Mouse (Mus musculus) neural tube, embryonic 12.5 days (tissue): ENCODE measurements at regions not wholly inside any gene's neighbourhood (a gene's known extent, or its start where the extent isn't known, plus 50 kb on each side); places are given as distances from the start of the nearest gene placed in this dataset.
A peak's percentile ranks its signal among the peaks of the same experiment; 100 is the strongest.

Experiments
- ATAC-seq: fragments of 200-750 bp; cut with Nextera tagmentation; 2 replicates; pipeline ENCODE4 v1.8.0; 2017; ENCODE audit warnings: low read depth, mild to moderate bottlenecking, moderate TSS enrichment, moderate library complexity; ENCODE audit not compliant: low FRiP score
- H3K27ac ChIP-seq: fragments of 300-500 bp; sonication (generic); 2 replicates; pipeline ENCODE4 v1.5.1; 2016
- H3K27me3 ChIP-seq: fragments of 300-500 bp; sonication (generic); replicated peaks from 2 replicates; pipeline ENCODE4 v1.6.1; 2016; ENCODE audit warnings: mild to moderate bottlenecking
- H3K36me3 ChIP-seq: fragments of 300-500 bp; sonication (generic); 2 replicates; pipeline ENCODE4 v1.6.1; 2016; ENCODE audit warnings: mild to moderate bottlenecking
- H3K4me1 ChIP-seq: fragments of 300-500 bp; sonication (generic); 2 replicates; pipeline ENCODE4 v1.6.1; 2016
- H3K4me2 ChIP-seq: fragments of 300-500 bp; sonication (generic); replicated peaks from 2 replicates; pipeline ENCODE4 v1.6.1; 2016; ENCODE audit warnings: mild to moderate bottlenecking
- H3K4me3 ChIP-seq: fragments of 300-500 bp; sonication (generic); 2 replicates; pipeline ENCODE4 v1.5.1; 2016
- H3K9ac ChIP-seq: fragments of 300-500 bp; sonication (generic); 2 replicates; pipeline ENCODE4 v1.6.1; 2016; ENCODE audit warnings: mild to moderate bottlenecking
- H3K9me3 ChIP-seq: fragments of 300-500 bp; sonication (generic); 2 replicates; pipeline ENCODE4 v1.6.1; 2016; ENCODE audit warnings: mild to moderate bottlenecking
- WGBS: fragments of 180-500 bp; shearing (Covaris S2); methylation state at CpG from one replicate; pipeline ENCODE4 v1.1.7; 2016; 5-methylcytosine and 5-hydroxymethylcytosine counted together

GRCm38 (mm10) chr6:17157270-17157669 is 92.3 kb downstream of the Tes start:
- no peaks in the 10 kb centered on the region for H3K9me3 ChIP-seq
- ATAC-seq = no peak

GRCm38 (mm10) chr6:17169971-17170781 is 105.2 kb downstream of the Tes start:
- peak; percentile 59 for ATAC-seq
- Histone ChIP-seq H3K36me3 (no peaks in the 10 kb centered on the region), H3K27ac (no peak overlapping the region), H3K4me2 (peak overlapping the region; percentile 32), H3K4me3 (no peak overlapping the region), H3K4me1 (peaks cover 20% of the 10 kb centered on the region), H3K9me3 (no peaks in the 10 kb centered on the region), H3K27me3 (no peaks in the 10 kb centered on the region), H3K9ac (no peak overlapping the region)
- WGBS = 56% methylated on average over 18 of the region's 18 CpGs

More at GRCm38 (mm10) chr6:17157270-17157669, 92.3 kb downstream of the Tes start:
- no peak overlapping the region for H3K9ac ChIP-seq
- no peaks in the 10 kb centered on the region for H3K27me3 ChIP-seq
- H3K27ac ChIP-seq = no peak overlapping the region
- WGBS = 88% methylated on average over 6 of the region's 6 CpGs
- no peak overlapping the region for H3K4me2 ChIP-seq
- no peak overlapping the region for H3K4me3 ChIP-seq
- H3K4me1 ChIP-seq = no peaks in the 10 kb centered on the region
- no peaks in the 10 kb centered on the region for H3K36me3 ChIP-seq

GRCm38 (mm10) chr6:17170782-17171272 is 105.9 kb downstream of the Tes start:
- 56% methylated on average over 7 of the region's 7 CpGs for WGBS
- Histone ChIP-seq H3K9ac (no peak overlapping the region), H3K4me3 (no peak overlapping the region)

DNA sequence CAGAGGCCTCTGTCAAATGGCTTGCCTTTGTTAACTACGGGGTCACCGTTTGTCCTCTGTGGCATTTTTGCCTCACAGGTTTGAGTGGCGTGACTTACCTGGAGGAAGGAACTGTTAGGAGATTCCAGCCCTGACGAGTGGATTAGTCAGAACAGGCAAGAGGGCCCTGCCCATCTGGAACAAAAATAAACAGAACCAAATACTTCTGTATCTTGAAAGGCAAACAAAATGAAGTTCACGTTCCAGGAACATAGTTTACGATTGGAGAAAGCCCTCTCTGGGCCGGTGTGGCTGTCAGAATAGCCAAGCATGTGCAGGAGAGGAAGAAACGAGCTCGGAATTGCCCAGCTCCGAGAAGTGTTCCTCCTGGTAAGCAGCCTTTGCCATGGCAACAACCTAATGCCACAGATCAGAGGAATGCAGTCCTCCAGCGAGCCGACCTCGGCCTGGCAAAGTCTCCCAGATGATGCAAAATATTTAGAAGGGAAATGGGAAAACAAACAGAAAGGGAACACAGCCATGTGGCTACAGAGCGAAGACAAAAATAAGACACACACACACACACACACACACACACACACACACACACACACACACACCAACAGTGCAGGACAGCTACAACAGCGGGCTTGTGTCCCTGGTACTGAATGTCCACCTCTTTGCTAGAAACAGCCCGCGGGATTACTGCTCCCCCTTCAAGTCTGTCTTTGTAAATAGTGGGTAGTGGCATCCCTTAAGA is 106.5 kb downstream of the Tes start:
- 21% methylated on average over 17 of the region's 17 CpGs for WGBS
- H3K9ac ChIP-seq = no peak overlapping the region

More at GRCm38 (mm10) chr6:17170782-17171272, 105.9 kb downstream of the Tes start:
- peak; percentile 27 for ATAC-seq
- Histone ChIP-seq H3K36me3 (no peaks in the 10 kb centered on the region), H3K4me1 (peaks cover 20% of the 10 kb centered on the region), H3K9me3 (no peaks in the 10 kb centered on the region), H3K27ac (no peak overlapping the region), H3K4me2 (peak overlapping the region; percentile 32), H3K27me3 (no peaks in the 10 kb centered on the region)

GRCm38 (mm10) chr6:17172050-17172449 is 107.1 kb downstream of the Tes start:
- no peaks in the 10 kb centered on the region for H3K27me3 ChIP-seq
- no peaks in the 10 kb centered on the region for H3K36me3 ChIP-seq
- H3K4me3 ChIP-seq = no peak overlapping the region
- no peak overlapping the region for H3K4me2 ChIP-seq
- no peak overlapping the region for H3K9ac ChIP-seq
- no peak for ATAC-seq
- H3K27ac ChIP-seq = no peak overlapping the region
- H3K9me3 ChIP-seq = no peaks in the 10 kb centered on the region
- H3K4me1 ChIP-seq = peaks cover 20% of the 10 kb centered on the region
- 38% methylated on average over 1 of the region's 1 CpGs for WGBS

More for the DNA sequence above, 106.5 kb downstream of the Tes start:
- Histone ChIP-seq H3K4me1 (peaks cover 20% of the 10 kb centered on the region), H3K4me2 (peak overlapping the region; percentile 32), H3K36me3 (no peaks in the 10 kb centered on the region), H3K9me3 (no peaks in the 10 kb centered on the region), H3K4me3 (no peak overlapping the region), H3K27me3 (no peaks in the 10 kb centered on the region), H3K27ac (no peak overlapping the region)
- peak; percentile 80 for ATAC-seq

- 63% methylated on average over 7 of the region's 7 CpGs for WGBS
- no peak for ATAC-seq
- no peaks in the 10 kb centered on the region for H3K9me3 ChIP-seq
- no peak overlapping the region for H3K4me2 ChIP-seq
- H3K27me3 ChIP-seq = no peaks in the 10 kb centered on the region
- H3K4me1 ChIP-seq = no peaks in the 10 kb centered on the region
- no peak overlapping the region for H3K9ac ChIP-seq
- no peaks in the 10 kb centered on the region for H3K36me3 ChIP-seq
- no peak overlapping the region for H3K27ac ChIP-seq
- no peak overlapping the region for H3K4me3 ChIP-seq
Observed at GRCm38 (mm10) chr6:17177153-17177552, 103.8 kb upstream of the Cav2 start.

- no peak overlapping the region for H3K27ac ChIP-seq
Observed at GRCm38 (mm10) chr6:17179476-17179875, 101.5 kb upstream of the Cav2 start.

GRCm38 (mm10) chr6:17186604-17187003 is 94.4 kb upstream of the Cav2 start:
- Histone ChIP-seq H3K4me2 (no peak overlapping the region), H3K4me1 (no peaks in the 10 kb centered on the region), H3K36me3 (no peaks in the 10 kb centered on the region), H3K9ac (no peak overlapping the region), H3K27ac (no peak overlapping the region), H3K27me3 (no peaks in the 10 kb centered on the region), H3K4me3 (no peak overlapping the region), H3K9me3 (no peaks in the 10 kb centered on the region)
- WGBS = 68% methylated on average over 5 of the region's 5 CpGs
- ATAC-seq = no peak

More at GRCm38 (mm10) chr6:17179476-17179875, 101.5 kb upstream of the Cav2 start:
- Histone ChIP-seq H3K4me3 (no peak overlapping the region), H3K4me1 (no peaks in the 10 kb centered on the region), H3K27me3 (no peaks in the 10 kb centered on the region), H3K9ac (no peak overlapping the region), H3K4me2 (no peak overlapping the region), H3K36me3 (no peaks in the 10 kb centered on the region), H3K9me3 (no peaks in the 10 kb centered on the region)
- WGBS = 28% methylated on average over 1 of the region's 1 CpGs
- ATAC-seq = no peak

- WGBS = 43% methylated on average over 4 of the region's 4 CpGs
- Histone ChIP-seq H3K36me3 (no peaks in the 10 kb centered on the region), H3K27me3 (no peaks in the 10 kb centered on the region), H3K4me3 (no peak overlapping the region), H3K4me2 (no peak overlapping the region), H3K4me1 (no peaks in the 10 kb centered on the region), H3K9ac (no peak overlapping the region), H3K9me3 (no peaks in the 10 kb centered on the region), H3K27ac (no peak overlapping the region)
- no peak for ATAC-seq
Observed at GRCm38 (mm10) chr6:17187106-17187505, 93.9 kb upstream of the Cav2 start.

DNA sequence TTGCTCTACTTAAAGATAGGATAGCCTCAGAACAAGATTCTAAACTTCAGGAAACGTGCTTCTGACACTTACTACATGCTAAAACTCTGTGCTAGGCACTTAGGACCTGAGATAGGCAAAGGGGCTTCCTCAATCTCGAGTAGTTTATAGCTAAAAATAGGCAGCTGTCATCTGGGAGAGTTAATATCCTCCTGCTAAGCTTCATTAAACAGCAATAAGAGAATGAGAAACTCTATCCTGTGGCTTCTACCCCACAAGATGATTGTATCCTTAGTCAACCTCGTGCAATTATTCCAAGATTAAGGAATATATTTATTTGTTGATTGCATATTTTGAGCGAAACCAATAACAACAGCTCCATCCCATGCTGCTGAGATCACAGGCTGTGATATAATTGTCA is 85.4 kb upstream of the Cav2 start:
- Histone ChIP-seq H3K27me3 (no peaks in the 10 kb centered on the region), H3K4me2 (no peak overlapping the region), H3K4me1 (no peaks in the 10 kb centered on the region), H3K27ac (no peak overlapping the region), H3K9me3 (no peaks in the 10 kb centered on the region), H3K36me3 (no peaks in the 10 kb centered on the region), H3K4me3 (no peak overlapping the region), H3K9ac (no peak overlapping the region)
- 65% methylated on average over 4 of the region's 4 CpGs for WGBS
- no peak for ATAC-seq

- Histone ChIP-seq H3K9ac (no peak overlapping the region), H3K4me3 (no peak overlapping the region), H3K4me1 (no peaks in the 10 kb centered on the region), H3K27me3 (no peaks in the 10 kb centered on the region), H3K4me2 (no peak overlapping the region), H3K36me3 (no peaks in the 10 kb centered on the region), H3K9me3 (no peaks in the 10 kb centered on the region), H3K27ac (no peak overlapping the region)
- whole genome bisulfite sequencing = 68% methylated on average over 18 of the region's 18 CpGs
- no peak for ATAC-seq
Observed at GRCm38 (mm10) chr6:17197728-17198397, 83.1 kb upstream of the Cav2 start.

DNA sequence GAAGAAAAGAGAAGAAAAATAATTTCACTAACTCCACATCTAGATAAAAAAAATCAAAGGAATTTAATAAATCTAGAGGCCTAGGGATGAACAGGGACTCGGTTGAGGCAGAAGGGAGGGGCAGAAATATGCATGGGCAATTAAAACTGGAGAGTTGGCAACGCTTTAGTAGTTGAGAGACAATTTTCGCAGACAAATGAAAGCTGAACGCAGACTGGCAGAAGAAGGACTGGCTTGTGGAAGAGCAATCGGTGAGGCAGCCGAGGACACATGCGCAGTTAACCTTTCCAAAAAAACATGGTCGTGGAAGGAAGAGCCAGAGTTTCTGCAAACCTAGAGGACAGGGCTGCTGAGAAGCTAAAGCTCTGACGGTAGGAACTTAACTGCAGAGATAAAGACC is 82.1 kb upstream of the Cav2 start:
- Histone ChIP-seq H3K4me1 (no peaks in the 10 kb centered on the region), H3K4me3 (no peak overlapping the region), H3K4me2 (no peak overlapping the region), H3K9me3 (no peaks in the 10 kb centered on the region), H3K27me3 (no peaks in the 10 kb centered on the region), H3K9ac (no peak overlapping the region), H3K27ac (no peak overlapping the region), H3K36me3 (no peaks in the 10 kb centered on the region)
- 74% methylated on average over 9 of the region's 9 CpGs for WGBS
- no peak for ATAC-seq
